Mouse (Mus musculus) megakaryocyte, embryonic 14.5 days (primary cell): ENCODE measurements around the gene Hoxb1.

Source experiments
- FLI1 ChIP-seq: IDR thresholded peaks from 2 replicates; pipeline ENCODE4 v1.6.1; 2012; ENCODE audit warnings: low read length, inconsistent platforms, mixed read lengths
- GATA1 ChIP-seq: IDR thresholded peaks from 3 replicates; pipeline ENCODE4 v1.6.1; 2012; ENCODE audit warnings: mixed read lengths, low read length, inconsistent platforms, borderline replicate concordance

DNA sequence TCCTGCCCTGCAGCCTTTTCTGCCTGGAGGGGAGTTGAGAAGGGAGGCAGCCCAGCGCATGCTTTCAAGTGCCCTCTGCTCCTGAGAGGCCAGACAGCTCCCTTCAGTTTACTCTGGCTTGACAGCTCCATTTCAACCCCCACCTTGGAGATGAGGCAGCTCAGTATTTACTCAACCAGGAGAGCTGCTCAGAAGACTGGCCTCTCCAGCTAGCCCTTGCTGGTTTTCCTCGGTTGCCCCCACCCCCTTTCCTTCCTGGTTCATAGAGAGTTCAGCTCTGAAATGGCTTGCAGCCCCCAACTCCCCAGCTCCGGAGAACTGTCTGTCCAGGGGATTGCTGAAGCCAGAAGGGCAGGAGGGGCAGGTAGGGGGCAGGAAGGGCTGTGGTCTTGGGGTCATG is 7.0 kb downstream of the Hoxb1 start:
- no peak for TF ChIP-seq FLI1
- TF ChIP-seq GATA1, result no peak
